Mouse (Mus musculus): ENCODE data around the gene Stk24. TPM values are rescaled to one million over a fixed set of nuclear protein-coding genes. Genes with fewer than 3 reads are reported as not detected.

The Stk24 gene
- polyA plus RNA-seq, 1 experiment from 2014 or later: 26.1 TPM

GRCm38 (mm10) chr14:121251708-121252107, 128.1 kb downstream of the Stk24 start:
- Histone ChIP-seq H3K27me3 (no peaks in the 10 kb centered on the region), H3K27ac (no peak overlapping the region), H3K4me3 (no peak overlapping the region), H3K9me3 (replicated peaks) (no peaks in the 10 kb centered on the region), H3K9ac (no peak overlapping the region), H3K4me2 (no peak overlapping the region), H3K4me1 (peaks cover 5% of the 10 kb centered on the region; the same call in 1 of the 2 replicates), H3K36me3 (ENCODE audit: poor library complexity, severe bottlenecking) (peaks cover 19% of the 10 kb centered on the region)
- 50% methylated on average over 4 of the region's 4 CpGs for WGBS
- no peak for ATAC-seq

GRCm38 (mm10) chr14:121251099-121251498, 128.7 kb downstream of the Stk24 start:
- 64% methylated on average over 5 of the region's 5 CpGs for WGBS
- Histone ChIP-seq H3K4me1 (peaks cover 5% of the 10 kb centered on the region; the same call in 1 of the 2 replicates), H3K9me3 (replicated peaks) (no peaks in the 10 kb centered on the region), H3K4me3 (no peak overlapping the region), H3K27ac (no peak overlapping the region), H3K9ac (no peak overlapping the region), H3K36me3 (ENCODE audit: poor library complexity, severe bottlenecking) (peaks cover 16% of the 10 kb centered on the region; the same call in 1 of the 2 replicates), H3K4me2 (no peak overlapping the region), H3K27me3 (no peaks in the 10 kb centered on the region)
- ATAC-seq: no peak

DNA sequence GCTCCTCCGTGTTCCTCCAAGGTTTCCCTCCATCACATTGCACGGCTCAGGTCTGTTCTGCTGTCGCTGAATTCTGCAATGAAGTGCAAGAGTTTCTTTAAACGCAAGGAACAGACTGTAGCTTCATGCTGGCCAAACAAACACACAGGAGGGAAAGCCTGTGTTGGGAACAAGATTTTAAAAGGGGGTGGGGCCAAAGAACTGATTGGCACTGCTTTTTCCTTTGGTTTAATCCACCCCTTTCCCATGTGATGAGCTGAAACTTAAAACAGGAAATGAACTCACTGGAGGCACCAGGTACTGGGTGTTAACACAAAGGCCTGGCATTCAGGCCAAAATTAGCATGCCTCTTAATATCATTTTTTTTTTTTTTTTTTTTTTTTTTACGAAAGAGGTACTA, 131.5 kb downstream of the Stk24 start:
- ATAC-seq: no peak
- Histone ChIP-seq H3K9me3 (replicated peaks) (no peaks in the 10 kb centered on the region), H3K4me1 (peaks cover 7% of the 10 kb centered on the region; the same call in 1 of the 2 replicates), H3K9ac (no peak overlapping the region), H3K27ac (no peak overlapping the region), H3K4me3 (no peak overlapping the region), H3K4me2 (no peak overlapping the region), H3K36me3 (ENCODE audit: poor library complexity, severe bottlenecking) (peaks cover 23% of the 10 kb centered on the region), H3K27me3 (no peaks in the 10 kb centered on the region)
- WGBS: 86% methylated on average over 5 of the region's 5 CpGs

DNA sequence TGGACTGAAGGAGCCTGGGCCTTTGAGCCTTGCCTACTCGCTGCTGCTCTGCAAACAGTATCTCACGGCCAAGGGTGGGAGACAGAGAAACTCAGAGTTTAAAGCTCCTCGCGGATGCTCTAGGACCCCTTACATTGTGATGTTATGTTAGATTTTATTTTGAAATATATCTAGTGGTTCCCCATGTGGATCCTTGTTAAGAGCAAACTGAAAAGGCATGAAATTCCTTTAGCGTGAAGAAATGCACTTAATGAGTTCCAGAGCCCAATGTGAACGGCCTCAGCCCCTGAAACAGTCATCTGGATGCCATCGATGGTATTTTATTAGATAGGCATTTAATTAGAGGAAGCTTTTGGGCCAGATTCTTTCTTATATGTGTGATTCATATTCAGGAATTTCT, 132.5 kb downstream of the Stk24 start:
- Histone ChIP-seq H3K27ac (peak overlapping the region; percentile 25; the same call in 1 of the 2 replicates), H3K36me3 (ENCODE audit: poor library complexity, severe bottlenecking) (peaks cover 33% of the 10 kb centered on the region), H3K27me3 (no peaks in the 10 kb centered on the region), H3K4me1 (peaks cover 7% of the 10 kb centered on the region; the same call in 1 of the 2 replicates), H3K9ac (no peak overlapping the region), H3K4me2 (no peak overlapping the region), H3K9me3 (replicated peaks) (no peaks in the 10 kb centered on the region), H3K4me3 (no peak overlapping the region)
- 51% methylated on average over 7 of the region's 7 CpGs for WGBS
- no peak for ATAC-seq

DNA sequence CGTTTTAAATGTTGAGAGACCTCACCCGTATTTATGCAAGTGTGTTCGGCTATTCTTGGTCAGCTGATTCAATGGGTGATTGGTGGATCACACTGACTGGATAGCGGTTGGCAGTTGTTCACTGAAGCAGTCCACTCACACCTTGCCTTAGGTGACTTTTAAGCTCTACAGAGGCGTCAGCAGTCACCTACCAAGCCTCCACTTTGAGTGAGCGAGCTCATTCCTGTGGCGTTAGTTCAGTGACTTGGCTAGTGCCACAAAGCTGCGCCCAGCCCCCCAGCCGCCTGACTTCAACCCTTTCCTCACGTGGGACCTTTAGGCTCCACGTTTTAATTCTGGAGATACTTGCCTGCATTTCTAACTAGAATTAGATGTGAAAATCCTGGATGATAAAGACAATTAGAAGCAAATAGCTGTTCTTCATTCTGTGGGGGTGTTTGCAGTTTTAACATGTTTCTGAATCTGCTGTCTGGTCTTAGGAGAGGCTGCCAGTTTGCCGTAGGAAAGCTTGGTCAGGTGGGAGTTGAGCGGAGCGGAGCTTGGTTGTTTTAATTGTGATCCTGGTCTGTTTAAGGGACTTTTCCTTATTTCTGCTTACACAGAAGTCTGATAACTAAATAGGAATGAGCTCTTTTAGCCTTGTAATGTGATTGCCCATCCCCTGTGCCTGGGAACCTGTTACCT, 133.6 kb downstream of the Stk24 start:
- no peaks in the 10 kb centered on the region for H3K9me3 ChIP-seq (replicated peaks)
- ATAC-seq: no peak
- 84% methylated on average over 14 of the region's 14 CpGs for WGBS
- H3K4me1 ChIP-seq: 0 out of 2 replicates have a peak, but pooled peaks cover 2% of the 10 kb centered on the region
- H3K36me3 ChIP-seq (ENCODE audit: poor library complexity, severe bottlenecking): peaks cover 44% of the 10 kb centered on the region
- no peaks in the 10 kb centered on the region for H3K27me3 ChIP-seq
- no peak overlapping the region for H3K9ac ChIP-seq
- no peak overlapping the region for H3K4me3 ChIP-seq
- H3K27ac ChIP-seq: no peak overlapping the region
- no peak overlapping the region for H3K4me2 ChIP-seq

DNA sequence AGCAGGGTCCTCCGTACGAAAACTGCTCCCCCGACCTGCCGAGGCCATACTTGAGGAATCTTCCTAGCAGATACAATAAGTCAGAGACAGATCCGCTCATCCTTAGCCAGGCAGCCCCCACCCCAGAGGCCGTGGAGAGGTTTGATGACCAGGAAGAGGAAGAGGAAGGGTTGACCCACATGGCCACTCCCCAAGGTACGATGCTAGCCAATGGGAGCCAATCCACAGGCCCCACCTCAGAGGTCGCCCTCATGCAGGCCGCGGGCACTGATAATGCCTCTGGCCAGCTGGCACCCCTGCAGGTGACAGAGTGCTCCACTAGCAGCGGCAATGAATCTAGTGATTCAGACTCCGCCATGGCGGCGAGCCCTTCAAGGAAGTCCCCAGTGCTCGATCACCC, 135.7 kb downstream of the Stk24 start:
- H3K36me3 ChIP-seq (ENCODE audit: poor library complexity, severe bottlenecking): peaks cover 54% of the 10 kb centered on the region
- H3K9ac ChIP-seq: no peak overlapping the region
- H3K9me3 ChIP-seq (replicated peaks): no peaks in the 10 kb centered on the region
- H3K4me3 ChIP-seq: no peak overlapping the region
- no peaks in the 10 kb centered on the region for H3K27me3 ChIP-seq
- WGBS: 96% methylated on average over 15 of the region's 15 CpGs
- no peak for ATAC-seq
- H3K4me2 ChIP-seq: no peak overlapping the region
- H3K27ac ChIP-seq: no peak overlapping the region
- H3K4me1 ChIP-seq: 0 out of 2 replicates have a peak, but pooled peaks cover 2% of the 10 kb centered on the region

GRCm38 (mm10) chr14:121239386-121239785, 140.4 kb downstream of the Stk24 start:
- H3K4me1 ChIP-seq: 0 out of 2 replicates have a peak, but pooled peaks cover 2% of the 10 kb centered on the region
- 92% methylated on average over 8 of the region's 8 CpGs for WGBS
- H3K36me3 ChIP-seq (ENCODE audit: poor library complexity, severe bottlenecking): peaks cover 68% of the 10 kb centered on the region
- H3K4me2 ChIP-seq: no peak overlapping the region
- no peak overlapping the region for H3K9ac ChIP-seq
- H3K27ac ChIP-seq: no peak overlapping the region
- no peak for ATAC-seq
- no peak overlapping the region for H3K4me3 ChIP-seq
- H3K9me3 ChIP-seq (replicated peaks): no peaks in the 10 kb centered on the region
- no peaks in the 10 kb centered on the region for H3K27me3 ChIP-seq

DNA sequence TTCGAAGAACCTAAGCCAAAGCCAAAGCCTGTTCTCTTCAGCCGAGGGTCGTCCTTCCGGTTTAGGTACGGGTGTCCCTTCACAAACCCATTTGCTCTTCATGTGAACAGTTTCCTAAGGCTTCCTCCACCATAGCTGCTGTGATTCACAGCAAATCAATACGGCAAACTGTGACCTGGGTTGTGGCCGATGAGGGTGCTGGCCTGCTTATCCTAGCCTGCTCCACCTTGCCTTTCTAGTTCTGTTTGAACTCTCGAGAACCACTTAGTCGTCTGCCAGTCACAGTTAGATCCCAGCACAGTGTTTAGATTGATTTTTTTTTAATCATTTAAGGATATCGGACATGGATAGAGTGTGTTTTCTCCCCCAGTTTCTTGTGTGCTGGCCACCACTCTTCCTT, 141.1 kb downstream of the Stk24 start:
- Histone ChIP-seq H3K27ac (no peak overlapping the region), H3K4me2 (no peak overlapping the region), H3K36me3 (ENCODE audit: poor library complexity, severe bottlenecking) (peaks cover 66% of the 10 kb centered on the region), H3K27me3 (no peaks in the 10 kb centered on the region), H3K9ac (no peak overlapping the region), H3K4me1 (0 out of 2 replicates have a peak, but pooled peaks cover 2% of the 10 kb centered on the region), H3K4me3 (no peak overlapping the region), H3K9me3 (replicated peaks) (no peaks in the 10 kb centered on the region)
- ATAC-seq: no peak
- 94% methylated on average over 10 of the region's 10 CpGs for WGBS

GRCm38 (mm10) chr14:121236736-121237135, 143.1 kb downstream of the Stk24 start:
- ATAC-seq: 0 out of 2 replicates have a peak, but pooled peaks have one; percentile 16
- no peak overlapping the region for H3K27ac ChIP-seq
- H3K36me3 ChIP-seq (ENCODE audit: poor library complexity, severe bottlenecking): peaks cover 66% of the 10 kb centered on the region
- no peak overlapping the region for H3K4me3 ChIP-seq
- H3K9ac ChIP-seq: no peak overlapping the region
- H3K9me3 ChIP-seq (replicated peaks): no peaks in the 10 kb centered on the region
- no peak overlapping the region for H3K4me2 ChIP-seq
- H3K4me1 ChIP-seq: 0 out of 2 replicates have a peak, but pooled peaks cover 2% of the 10 kb centered on the region
- H3K27me3 ChIP-seq: no peaks in the 10 kb centered on the region
- WGBS: 73% methylated on average over 4 of the region's 4 CpGs

Other genes with a start within 250 kb of the Stk24 start
- gene Slc15a1, start 125.2 kb upstream of the Stk24 start, polyA plus RNA-seq (2015; fragmentation: Nextera tagmentation; extraction: Ambion mirVana): 0.14 TPM in 1 of 2 replicates, not detected in the other

Measured in forebrain, embryonic 13.5 days (tissue).